Mouse (Mus musculus): ENCODE measurements around the gene Spint3. TPM values are rescaled to one million over a fixed set of nuclear protein-coding genes. Genes with fewer than 3 reads are reported as not detected.
"Not testable (repeated sequence)": the region's sequence is repeated elsewhere in the genome, so short reads cannot be mapped to it uniquely, and the experiment has no call there.

Gene Spint3
- not detected in 2 replicates for polyA plus RNA-seq (2016; fragmentation: Nextera tagmentation; extraction: Ambion mirVana)

- 81% methylated on average over 6 of the region's 6 CpGs for WGBS
- H3K9me3 ChIP-seq; H3K4me3 ChIP-seq; H3K9ac ChIP-seq (replicated peaks); ATAC-seq (ENCODE audit: low FRiP score, low read depth); H3K27me3 ChIP-seq; H3K36me3 ChIP-seq; H3K27ac ChIP-seq (replicated peaks); H3K4me1 ChIP-seq; H3K4me2 ChIP-seq (replicated peaks): not testable (repeated sequence)
Observed at GRCm38 (mm10) chr2:164573359-164573758, at the start of gene Spint3. Spint3 (minus strand) TSS chr2:164573459.

- H3K9me3 ChIP-seq = no peaks in the 10 kb centered on the region
- H3K27me3 ChIP-seq = no peaks in the 10 kb centered on the region
- no peaks in the 10 kb centered on the region for H3K4me1 ChIP-seq
- H3K27ac ChIP-seq (replicated peaks) = no peak overlapping the region
- ATAC-seq (ENCODE audit: low FRiP score, low read depth) = no peak
- no peak overlapping the region for H3K4me3 ChIP-seq
- 87% methylated on average over 4 of the region's 4 CpGs for WGBS
- no peak overlapping the region for H3K9ac ChIP-seq (replicated peaks)
- H3K4me2 ChIP-seq (replicated peaks) = no peak overlapping the region
- H3K36me3 ChIP-seq = no peaks in the 10 kb centered on the region
Observed at GRCm38 (mm10) chr2:164621775-164622174, 48.5 kb upstream of the Spint3 start.

- no peaks in the 10 kb centered on the region for H3K27me3 ChIP-seq
- WGBS = 87% methylated on average over 5 of the region's 5 CpGs
- H3K4me2 ChIP-seq (replicated peaks) = no peak overlapping the region
- no peak for ATAC-seq (ENCODE audit: low FRiP score, low read depth)
- H3K4me1 ChIP-seq = no peaks in the 10 kb centered on the region
- no peaks in the 10 kb centered on the region for H3K9me3 ChIP-seq
- H3K27ac ChIP-seq (replicated peaks) = no peak overlapping the region
- no peak overlapping the region for H3K4me3 ChIP-seq
- no peaks in the 10 kb centered on the region for H3K36me3 ChIP-seq
- no peak overlapping the region for H3K9ac ChIP-seq (replicated peaks)
Observed at GRCm38 (mm10) chr2:164619050-164619449, 45.8 kb upstream of the Spint3 start.

GRCm38 (mm10) chr2:164615386-164615785 is 42.1 kb upstream of the Spint3 start:
- ATAC-seq (ENCODE audit: low FRiP score, low read depth) = no peak
- Histone ChIP-seq H3K27me3 (no peaks in the 10 kb centered on the region), H3K36me3 (no peaks in the 10 kb centered on the region), H3K4me3 (no peak overlapping the region), H3K27ac (replicated peaks) (no peak overlapping the region), H3K9ac (replicated peaks) (no peak overlapping the region), H3K4me1 (no peaks in the 10 kb centered on the region), H3K9me3 (no peaks in the 10 kb centered on the region), H3K4me2 (replicated peaks) (no peak overlapping the region)
- 95% methylated on average over 3 of the region's 3 CpGs for WGBS

GRCm38 (mm10) chr2:164613471-164613870 is 40.2 kb upstream of the Spint3 start, which contains the start of the genes Wfdc6b and Wfdc8:
Wfdc6b (plus strand) TSS chr2:164613522.
Wfdc8 (minus strand) TSS chr2:164613626.
- not testable (repeated sequence) for H3K4me1 ChIP-seq; H3K9ac ChIP-seq (replicated peaks); H3K4me2 ChIP-seq (replicated peaks); H3K36me3 ChIP-seq; ATAC-seq (ENCODE audit: low FRiP score, low read depth); H3K9me3 ChIP-seq; H3K4me3 ChIP-seq; H3K27me3 ChIP-seq; H3K27ac ChIP-seq (replicated peaks)
- WGBS = 69% methylated on average over 8 of the region's 8 CpGs

- H3K27ac ChIP-seq (replicated peaks) = no peak overlapping the region
- H3K4me1 ChIP-seq = no peaks in the 10 kb centered on the region
- no peak for ATAC-seq (ENCODE audit: low FRiP score, low read depth)
- H3K36me3 ChIP-seq = no peaks in the 10 kb centered on the region
- no peak overlapping the region for H3K4me3 ChIP-seq
- 83% methylated on average over 6 of the region's 6 CpGs for WGBS
- H3K9ac ChIP-seq (replicated peaks) = no peak overlapping the region
- no peak overlapping the region for H3K4me2 ChIP-seq (replicated peaks)
- no peaks in the 10 kb centered on the region for H3K9me3 ChIP-seq
- H3K27me3 ChIP-seq = no peaks in the 10 kb centered on the region; the same call in 1 of the 2 replicates
Observed at GRCm38 (mm10) chr2:164608781-164609180, 35.5 kb upstream of the Spint3 start.

GRCm38 (mm10) chr2:164604411-164604810 is 31.2 kb upstream of the Spint3 start:
- H3K9ac ChIP-seq (replicated peaks) = no peak overlapping the region
- ATAC-seq (ENCODE audit: low FRiP score, low read depth) = no peak
- 91% methylated on average over 8 of the region's 8 CpGs for WGBS
- no peak overlapping the region for H3K4me2 ChIP-seq (replicated peaks)
- no peak overlapping the region for H3K4me3 ChIP-seq
- no peaks in the 10 kb centered on the region for H3K4me1 ChIP-seq
- H3K27ac ChIP-seq (replicated peaks) = no peak overlapping the region
- no peaks in the 10 kb centered on the region for H3K36me3 ChIP-seq
- no peaks in the 10 kb centered on the region; the same call in 1 of the 2 replicates for H3K27me3 ChIP-seq
- no peaks in the 10 kb centered on the region for H3K9me3 ChIP-seq

- Histone ChIP-seq H3K4me2 (replicated peaks) (no peak overlapping the region), H3K9ac (replicated peaks) (no peak overlapping the region), H3K4me3 (no peak overlapping the region), H3K4me1 (no peaks in the 10 kb centered on the region), H3K9me3 (no peaks in the 10 kb centered on the region), H3K27me3 (no peaks in the 10 kb centered on the region; the same call in 1 of the 2 replicates), H3K27ac (replicated peaks) (no peak overlapping the region), H3K36me3 (no peaks in the 10 kb centered on the region)
- 91% methylated on average over 3 of the region's 3 CpGs for WGBS
- ATAC-seq (ENCODE audit: low FRiP score, low read depth) = no peak
Observed at GRCm38 (mm10) chr2:164603482-164603881, 30.2 kb upstream of the Spint3 start.

GRCm38 (mm10) chr2:164600179-164600578 is 26.9 kb upstream of the Spint3 start:
- WGBS = 72% methylated on average over 3 of the region's 3 CpGs
- ATAC-seq (ENCODE audit: low FRiP score, low read depth) = no peak
- no peaks in the 10 kb centered on the region for H3K27me3 ChIP-seq
- H3K4me1 ChIP-seq = no peaks in the 10 kb centered on the region
- H3K36me3 ChIP-seq = no peaks in the 10 kb centered on the region
- H3K4me3 ChIP-seq = no peak overlapping the region
- H3K9ac ChIP-seq (replicated peaks) = no peak overlapping the region
- no peak overlapping the region for H3K27ac ChIP-seq (replicated peaks)
- no peaks in the 10 kb centered on the region for H3K9me3 ChIP-seq
- H3K4me2 ChIP-seq (replicated peaks) = no peak overlapping the region

GRCm38 (mm10) chr2:164593494-164593893 is 20.2 kb upstream of the Spint3 start, which contains the start of gene Eppin:
Eppin (minus strand) TSS chr2:164593594.
- Histone ChIP-seq H3K36me3 (no peaks in the 10 kb centered on the region), H3K4me2 (replicated peaks) (no peak within 1 kb of the TSS), H3K27me3 (no peaks in the 10 kb centered on the region; the same call in 1 of the 2 replicates), H3K4me1 (no peaks in the 10 kb centered on the region), H3K9me3 (no peaks in the 10 kb centered on the region), H3K9ac (replicated peaks) (no peak within 1 kb of the TSS), H3K4me3 (no peak within 1 kb of the TSS), H3K27ac (replicated peaks) (no peak within 1 kb of the TSS)
- ATAC-seq (ENCODE audit: low FRiP score, low read depth) = no peak
- 70% methylated on average over 4 of the region's 4 CpGs for WGBS

- Histone ChIP-seq H3K9ac (replicated peaks) (no peak overlapping the region), H3K9me3 (no peaks in the 10 kb centered on the region), H3K4me1 (no peaks in the 10 kb centered on the region), H3K4me2 (replicated peaks) (no peak overlapping the region), H3K36me3 (no peaks in the 10 kb centered on the region), H3K27me3 (no peaks in the 10 kb centered on the region; the same call in 1 of the 2 replicates), H3K27ac (replicated peaks) (no peak overlapping the region), H3K4me3 (no peak overlapping the region)
- 7% methylated on average over 4 of the region's 4 CpGs for WGBS
- no peak for ATAC-seq (ENCODE audit: low FRiP score, low read depth)
Observed at GRCm38 (mm10) chr2:164592014-164592413, 18.8 kb upstream of the Spint3 start.

- H3K4me2 ChIP-seq (replicated peaks); H3K9ac ChIP-seq (replicated peaks); ATAC-seq (ENCODE audit: low FRiP score, low read depth); H3K4me3 ChIP-seq; H3K9me3 ChIP-seq; H3K27me3 ChIP-seq; H3K4me1 ChIP-seq; H3K27ac ChIP-seq (replicated peaks); H3K36me3 ChIP-seq: not testable (repeated sequence)
- 69% methylated on average over 13 of the region's 13 CpGs for WGBS
Observed at GRCm38 (mm10) chr2:164585025-164585725, 11.9 kb upstream of the Spint3 start, which contains the start of gene Wfdc6a. Wfdc6a (minus strand) TSS chr2:164585447.
